Mouse (Mus musculus) heart, adult 10 weeks (tissue): ENCODE results near the gene Kat14. TPM values are rescaled to one million over a fixed set of nuclear protein-coding genes. Genes with fewer than 3 reads are reported as not detected.

Source experiments
- polyA plus RNA-seq: library from polyadenylated mRNA; stranded (reverse); fragments of 350-450 nt; fragmentation: Illumina TruSeq; extraction: RNeasy Lipid Tissue Mini Kit (QIAGEN cat#74804); gene quantifications from one replicate; pipeline ENCODE4 v1.2.3, GENCODE M21; 2014; ENCODE audit warnings: low read depth, low replicate concordance

The Kat14 gene
- polyA plus RNA-seq: 21.3 TPM

DNA sequence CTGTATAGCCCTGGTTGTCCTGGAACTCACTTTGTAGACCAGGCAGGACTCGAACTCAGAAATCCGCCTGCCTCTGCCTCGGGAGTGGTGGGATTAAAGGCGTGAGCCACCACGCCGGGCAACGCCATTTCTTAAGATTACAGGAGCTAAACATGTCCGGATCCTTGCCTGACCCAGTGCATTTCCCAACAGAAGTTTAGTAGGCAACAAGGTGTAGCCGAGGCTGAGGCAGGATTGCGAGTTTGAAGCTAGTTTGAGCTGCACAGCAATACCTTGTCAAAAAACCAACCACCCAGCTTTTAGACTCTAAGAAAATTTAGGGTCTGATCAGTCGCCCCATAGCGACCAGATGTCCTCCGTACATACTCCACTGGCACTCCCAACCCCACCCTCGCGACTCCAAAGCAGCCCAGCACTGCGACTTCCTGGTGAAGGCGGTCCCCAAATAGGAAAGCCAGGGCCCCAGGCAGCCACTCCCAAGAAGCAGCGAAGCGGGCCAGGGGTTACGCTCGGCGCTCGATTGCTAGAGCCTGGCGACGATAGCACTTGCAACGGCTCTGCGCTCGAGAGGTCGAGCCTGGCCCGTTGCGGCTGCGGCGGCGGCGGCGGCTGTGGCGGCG, at the start of gene Kat14, which contains the start of gene Pet117:
TSS of gene Kat14 (plus strand) at position 584 of the 620 bp plus-strand sequence.
TSS of gene Pet117 (plus strand) at position 597 of the 620 bp plus-strand sequence.

DNA sequence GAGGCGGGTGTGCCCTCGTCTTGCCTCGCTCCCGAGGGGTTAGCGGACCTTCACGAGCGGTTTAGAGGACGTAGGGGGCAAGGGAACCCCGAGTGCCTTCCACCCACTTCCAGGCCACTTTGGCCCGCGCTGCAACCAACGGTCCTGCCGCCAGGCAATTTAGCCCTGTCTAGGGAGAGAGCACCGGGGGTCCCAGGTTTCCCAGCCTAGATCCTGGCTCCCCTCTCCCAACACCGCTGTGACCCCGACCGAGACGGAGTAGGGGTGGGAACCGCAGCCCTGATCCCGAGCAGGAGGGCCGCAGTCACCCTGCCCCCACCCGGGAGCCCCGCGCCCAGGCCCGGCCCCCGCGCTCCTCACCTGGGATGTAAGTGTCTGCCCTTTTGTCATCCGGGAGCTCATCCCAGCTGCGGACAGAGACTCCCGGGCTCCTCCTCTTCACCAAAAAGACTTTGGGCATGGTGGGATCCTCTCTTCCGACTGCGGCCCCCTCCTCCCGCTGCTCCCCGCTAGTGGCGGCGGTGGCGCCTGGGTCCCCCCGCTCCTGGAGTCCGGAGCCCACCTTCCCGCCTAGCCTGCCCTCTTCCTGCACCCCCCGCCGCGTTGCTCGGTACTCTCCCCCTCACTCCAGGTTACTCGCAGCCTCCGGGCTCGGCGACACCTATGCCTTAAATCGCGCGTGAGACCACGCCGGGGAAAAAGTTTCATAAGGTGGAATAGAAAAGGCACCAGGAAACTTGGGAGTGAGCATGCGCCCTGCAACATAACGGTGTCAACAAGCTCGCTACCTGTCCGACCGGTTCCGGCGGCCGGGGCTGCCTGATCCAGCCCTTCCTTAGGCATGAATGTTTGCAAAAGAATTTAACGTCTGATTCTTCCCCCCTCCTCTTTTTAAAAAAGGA, 37.1 kb upstream of the Kat14 start, which contains the start of gene Ovol2:
TSS of gene Ovol2 (minus strand) at position 746 of the 902 bp plus-strand sequence.

Other genes starting within 250 kb of the Kat14 start
- gene Mgme1, start 98.3 kb upstream of the Kat14 start, polyA plus RNA-seq: 19.1 TPM
- 66.0 TPM for gene Snx5, start 98.1 kb upstream of the Kat14 start, polyA plus RNA-seq
- gene Ovol2, start 36.8 kb upstream of the Kat14 start, polyA plus RNA-seq: not detected
- gene Pet117, start within 50 bp of the Kat14 start, polyA plus RNA-seq: not detected
- gene Dzank1, start 158.4 kb downstream of the Kat14 start, polyA plus RNA-seq: 0.92 TPM
- 10.7 TPM for gene Polr3f, start 158.7 kb downstream of the Kat14 start, polyA plus RNA-seq
- gene Rbbp9, start 181.9 kb downstream of the Kat14 start, polyA plus RNA-seq: 17.3 TPM
- 15.0 TPM for gene Sec23b, start 187.2 kb downstream of the Kat14 start, polyA plus RNA-seq
- gene Smim26, start 225.1 kb downstream of the Kat14 start, polyA plus RNA-seq: 92.1 TPM
- gene Dtd1, start 230.9 kb downstream of the Kat14 start, polyA plus RNA-seq: 20.7 TPM